Mouse (Mus musculus): ENCODE results near the gene Stx18. TPM values are rescaled to one million over a fixed set of nuclear protein-coding genes. Genes with fewer than 3 reads are reported as not detected.

Stx18 gene
- polyA plus RNA-seq, 1 experiment from 2014 or later = 42.1 TPM

DNA sequence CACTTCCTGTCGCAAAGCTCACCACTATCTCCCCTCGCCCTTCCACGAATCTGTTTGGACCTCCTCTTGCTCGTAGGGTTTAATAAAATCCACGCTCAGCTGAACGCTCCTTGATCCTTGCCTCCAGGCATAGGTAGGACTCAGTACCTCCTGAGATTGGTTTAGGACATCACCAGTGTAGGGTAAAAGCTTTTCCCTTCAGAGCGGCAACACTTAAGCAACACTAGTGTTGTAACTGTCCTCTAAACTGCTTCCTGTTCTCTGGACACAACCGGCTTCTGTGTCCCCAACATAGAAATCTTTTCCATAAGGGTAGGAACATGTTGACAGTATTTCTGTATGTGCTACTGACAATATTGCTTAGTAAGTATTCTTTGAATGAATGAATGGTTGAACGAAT is 1.3 kb downstream of the Stx18 start:
- H3K4me1 ChIP-seq = peaks cover 12% of the 10 kb centered on the region
- H3K4me3 ChIP-seq = peak overlapping the region; percentile 65
- H3K36me3 ChIP-seq = 0 out of 2 replicates have a peak, but pooled peaks cover 13% of the 10 kb centered on the region
- no peak overlapping the region for H3K27ac ChIP-seq (replicated peaks)
- H3K9me3 ChIP-seq = no peaks in the 10 kb centered on the region
- 0 out of 2 replicates have a peak, but pooled peaks cover 3% of the 10 kb centered on the region for H3K27me3 ChIP-seq
- H3K4me2 ChIP-seq (replicated peaks) = peak overlapping the region; percentile 70
- H3K9ac ChIP-seq (replicated peaks) = peak overlapping the region; percentile 70
- ATAC-seq (ENCODE audit: low FRiP score, low read depth) = peak; percentile 10; the same call in 1 of the 2 replicates
- 30% methylated on average over 9 of the region's 9 CpGs for WGBS

DNA sequence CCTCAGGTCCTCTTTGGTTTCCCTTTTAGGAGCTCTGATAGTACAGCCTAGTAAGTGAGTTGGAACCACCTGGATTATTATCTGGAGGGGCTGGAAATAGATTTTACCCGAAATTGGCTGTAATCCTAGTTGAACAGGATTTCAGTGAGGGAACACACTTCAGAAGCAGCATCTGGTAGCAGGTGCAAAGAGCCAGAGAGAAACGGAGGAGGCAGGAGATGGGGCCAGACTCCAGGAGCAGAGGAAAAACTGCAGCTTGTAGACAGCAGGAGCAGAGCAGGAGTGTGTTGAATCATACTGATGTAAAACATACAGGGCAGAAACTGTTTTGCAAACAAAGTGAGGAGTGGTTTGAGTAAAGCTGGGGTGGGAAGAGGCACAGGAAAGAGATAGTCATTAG is 6.4 kb downstream of the Stx18 start:
- H3K4me3 ChIP-seq = no peak overlapping the region
- H3K9me3 ChIP-seq = no peaks in the 10 kb centered on the region
- ATAC-seq (ENCODE audit: low FRiP score, low read depth) = no peak
- no peak overlapping the region for H3K27ac ChIP-seq (replicated peaks)
- no peak overlapping the region for H3K9ac ChIP-seq (replicated peaks)
- H3K27me3 ChIP-seq = no peaks in the 10 kb centered on the region
- H3K4me2 ChIP-seq (replicated peaks) = no peak overlapping the region
- H3K36me3 ChIP-seq = 0 out of 2 replicates have a peak, but pooled peaks cover 13% of the 10 kb centered on the region
- peaks cover 5% of the 10 kb centered on the region for H3K4me1 ChIP-seq
- WGBS = 74% methylated on average over 2 of the region's 2 CpGs

GRCm38 (mm10) chr5:38048177-38048576 is 9.6 kb downstream of the Stx18 start:
- no peak overlapping the region for H3K27ac ChIP-seq (replicated peaks)
- no peak for ATAC-seq (ENCODE audit: low FRiP score, low read depth)
- H3K36me3 ChIP-seq = 0 out of 2 replicates have a peak, but pooled peaks cover 4% of the 10 kb centered on the region
- no peak overlapping the region for H3K4me3 ChIP-seq
- no peaks in the 10 kb centered on the region for H3K4me1 ChIP-seq
- H3K4me2 ChIP-seq (replicated peaks) = no peak overlapping the region
- no peaks in the 10 kb centered on the region for H3K9me3 ChIP-seq
- no peak overlapping the region for H3K9ac ChIP-seq (replicated peaks)
- WGBS = 60% methylated on average over 3 of the region's 3 CpGs
- no peaks in the 10 kb centered on the region for H3K27me3 ChIP-seq

GRCm38 (mm10) chr5:38061051-38061450 is 22.5 kb downstream of the Stx18 start:
- H3K27ac ChIP-seq (replicated peaks) = no peak overlapping the region
- 20% methylated on average over 2 of the region's 2 CpGs for WGBS
- no peak overlapping the region for H3K4me2 ChIP-seq (replicated peaks)
- no peak for ATAC-seq (ENCODE audit: low FRiP score, low read depth)
- H3K9me3 ChIP-seq = no peaks in the 10 kb centered on the region
- H3K9ac ChIP-seq (replicated peaks) = no peak overlapping the region
- no peaks in the 10 kb centered on the region for H3K27me3 ChIP-seq
- peaks cover 20% of the 10 kb centered on the region for H3K4me1 ChIP-seq
- no peaks in the 10 kb centered on the region for H3K36me3 ChIP-seq
- H3K4me3 ChIP-seq = no peak overlapping the region

- Histone ChIP-seq H3K4me2 (replicated peaks) (no peak overlapping the region), H3K9me3 (no peaks in the 10 kb centered on the region), H3K27ac (replicated peaks) (no peak overlapping the region), H3K4me1 (peaks cover 24% of the 10 kb centered on the region), H3K4me3 (no peak overlapping the region), H3K27me3 (peaks cover 4% of the 10 kb centered on the region; the same call in 1 of the 2 replicates), H3K9ac (replicated peaks) (no peak overlapping the region), H3K36me3 (no peaks in the 10 kb centered on the region)
- 24% methylated on average over 5 of the region's 5 CpGs for WGBS
- ATAC-seq (ENCODE audit: low FRiP score, low read depth) = no peak
Measured at GRCm38 (mm10) chr5:38062709-38063108, 24.2 kb downstream of the Stx18 start.

DNA sequence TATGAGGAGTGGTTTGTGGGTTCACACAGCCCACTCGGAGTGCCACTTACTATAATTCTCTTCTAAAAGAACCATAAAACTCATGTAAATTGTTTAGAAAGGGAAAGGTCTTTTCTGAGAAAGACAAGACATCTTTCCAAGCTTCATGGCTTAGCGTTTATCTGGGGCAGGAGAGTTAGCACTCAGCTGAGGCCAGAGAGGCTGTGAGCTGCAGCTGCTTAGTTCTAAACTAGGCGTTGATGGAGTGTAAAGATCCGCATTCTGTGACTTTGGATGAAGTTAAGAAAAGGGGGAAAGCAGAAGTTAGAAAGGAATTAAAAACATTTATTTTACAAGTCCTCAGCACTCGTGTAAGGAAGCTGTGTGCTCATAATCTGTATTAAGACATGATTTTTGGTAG is 24.8 kb downstream of the Stx18 start:
- WGBS = 57% methylated on average over 5 of the region's 5 CpGs
- Histone ChIP-seq H3K9me3 (no peaks in the 10 kb centered on the region), H3K4me1 (peaks cover 24% of the 10 kb centered on the region), H3K4me2 (replicated peaks) (no peak overlapping the region), H3K4me3 (no peak overlapping the region), H3K27me3 (peaks cover 4% of the 10 kb centered on the region; the same call in 1 of the 2 replicates), H3K9ac (replicated peaks) (no peak overlapping the region), H3K36me3 (no peaks in the 10 kb centered on the region), H3K27ac (replicated peaks) (no peak overlapping the region)
- ATAC-seq (ENCODE audit: low FRiP score, low read depth) = no peak

GRCm38 (mm10) chr5:38064043-38064575 is 25.6 kb downstream of the Stx18 start:
- no peak for ATAC-seq (ENCODE audit: low FRiP score, low read depth)
- Histone ChIP-seq H3K4me3 (no peak overlapping the region), H3K27me3 (peaks cover 4% of the 10 kb centered on the region; the same call in 1 of the 2 replicates), H3K9me3 (no peaks in the 10 kb centered on the region), H3K4me1 (peaks cover 24% of the 10 kb centered on the region), H3K4me2 (replicated peaks) (no peak overlapping the region), H3K9ac (replicated peaks) (no peak overlapping the region), H3K27ac (replicated peaks) (no peak overlapping the region), H3K36me3 (no peaks in the 10 kb centered on the region)
- 86% methylated on average over 4 of the region's 4 CpGs for WGBS

GRCm38 (mm10) chr5:38064701-38065100 is 26.2 kb downstream of the Stx18 start:
- Histone ChIP-seq H3K36me3 (no peaks in the 10 kb centered on the region), H3K4me2 (replicated peaks) (no peak overlapping the region), H3K4me3 (no peak overlapping the region), H3K27ac (replicated peaks) (no peak overlapping the region), H3K27me3 (peaks cover 4% of the 10 kb centered on the region; the same call in 1 of the 2 replicates), H3K9ac (replicated peaks) (no peak overlapping the region), H3K9me3 (no peaks in the 10 kb centered on the region), H3K4me1 (peaks cover 24% of the 10 kb centered on the region)
- WGBS = 10% methylated on average over 5 of the region's 5 CpGs
- ATAC-seq (ENCODE audit: low FRiP score, low read depth) = no peak

DNA sequence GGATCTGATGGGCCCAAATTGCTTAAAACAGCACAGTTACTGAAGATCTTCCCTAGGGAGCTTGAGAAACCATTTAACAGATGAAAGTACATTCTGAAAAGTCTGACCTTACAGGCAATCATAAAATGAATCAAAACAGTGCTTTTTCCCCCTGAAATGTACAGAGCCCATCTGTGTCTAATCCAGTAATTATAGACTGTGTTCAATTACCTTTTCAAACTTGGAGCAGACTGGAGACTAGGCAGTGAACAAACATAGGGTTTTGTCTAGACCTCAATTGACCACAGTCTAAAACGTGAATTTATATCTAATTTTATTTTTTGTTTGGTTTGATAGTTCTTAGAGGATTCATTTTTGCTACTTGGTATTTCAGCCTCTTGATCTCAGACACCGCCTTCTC is 26.9 kb downstream of the Stx18 start:
- Histone ChIP-seq H3K4me2 (replicated peaks) (no peak overlapping the region), H3K4me3 (no peak overlapping the region), H3K36me3 (no peaks in the 10 kb centered on the region), H3K9me3 (no peaks in the 10 kb centered on the region), H3K4me1 (peaks cover 24% of the 10 kb centered on the region), H3K27ac (replicated peaks) (0 out of 2 replicates have a peak overlapping the region, but pooled peaks have one; percentile 3), H3K27me3 (peaks cover 4% of the 10 kb centered on the region; the same call in 1 of the 2 replicates), H3K9ac (replicated peaks) (no peak overlapping the region)
- 4% methylated on average over 2 of the region's 2 CpGs for WGBS
- no peak for ATAC-seq (ENCODE audit: low FRiP score, low read depth)

GRCm38 (mm10) chr5:38066606-38067005 is 28.1 kb downstream of the Stx18 start:
- Histone ChIP-seq H3K4me2 (replicated peaks) (no peak overlapping the region), H3K4me3 (no peak overlapping the region), H3K4me1 (peaks cover 24% of the 10 kb centered on the region), H3K27ac (replicated peaks) (no peak overlapping the region), H3K9ac (replicated peaks) (no peak overlapping the region), H3K27me3 (peaks cover 4% of the 10 kb centered on the region; the same call in 1 of the 2 replicates), H3K36me3 (no peaks in the 10 kb centered on the region), H3K9me3 (no peaks in the 10 kb centered on the region)
- ATAC-seq (ENCODE audit: low FRiP score, low read depth) = no peak
- WGBS = 96% methylated on average over 1 of the region's 1 CpGs

DNA sequence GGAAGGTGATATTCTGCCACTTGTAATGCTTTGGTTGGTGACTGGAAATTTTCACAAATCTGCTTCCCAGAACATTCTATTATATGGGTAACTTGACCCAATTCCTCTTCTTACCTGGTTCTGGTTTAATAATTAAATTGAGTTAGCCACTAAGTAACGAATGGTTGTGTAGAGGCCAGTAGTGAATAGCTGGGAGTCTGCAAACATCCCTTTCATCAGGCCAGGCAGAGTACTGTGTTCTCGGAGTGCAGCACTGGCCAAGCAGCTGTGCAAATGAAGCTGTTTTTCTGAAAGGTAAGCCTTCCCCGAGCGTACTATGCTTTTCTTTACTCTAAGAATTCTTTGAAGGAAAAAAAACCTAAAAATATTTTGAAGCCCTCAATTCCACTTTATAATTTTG is 37.8 kb downstream of the Stx18 start:
- H3K27me3 ChIP-seq = no peaks in the 10 kb centered on the region; the same call in 1 of the 2 replicates
- no peak overlapping the region for H3K4me2 ChIP-seq (replicated peaks)
- H3K36me3 ChIP-seq = no peaks in the 10 kb centered on the region
- no peak for ATAC-seq (ENCODE audit: low FRiP score, low read depth)
- no peaks in the 10 kb centered on the region for H3K9me3 ChIP-seq
- no peak overlapping the region for H3K4me3 ChIP-seq
- WGBS = 52% methylated on average over 4 of the region's 4 CpGs
- H3K4me1 ChIP-seq = peaks cover 13% of the 10 kb centered on the region
- H3K9ac ChIP-seq (replicated peaks) = no peak overlapping the region
- no peak overlapping the region for H3K27ac ChIP-seq (replicated peaks)

DNA sequence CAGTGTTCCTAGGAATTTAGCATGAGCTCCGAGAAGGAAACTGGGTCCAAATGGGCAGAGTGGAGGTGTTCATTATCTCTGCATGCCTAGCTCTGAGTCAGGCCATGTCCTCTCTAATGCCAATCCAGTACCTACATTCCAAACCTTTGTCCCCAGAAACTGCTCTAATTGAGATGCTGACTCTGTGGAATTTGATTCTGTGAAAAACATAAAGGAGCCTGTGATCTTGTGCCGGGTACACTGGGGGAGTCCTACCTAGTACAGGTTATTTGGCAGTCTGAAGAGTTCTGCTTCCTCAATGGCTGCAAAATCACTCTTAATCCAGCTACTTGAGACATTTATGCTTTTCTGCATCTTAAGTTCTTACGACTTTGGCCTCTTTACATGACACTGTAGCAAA is 40.0 kb downstream of the Stx18 start:
- no peak for ATAC-seq (ENCODE audit: low FRiP score, low read depth)
- Histone ChIP-seq H3K36me3 (no peaks in the 10 kb centered on the region), H3K4me2 (replicated peaks) (no peak overlapping the region), H3K4me3 (no peak overlapping the region), H3K27me3 (0 out of 2 replicates have a peak, but pooled peaks cover 5% of the 10 kb centered on the region), H3K9ac (replicated peaks) (no peak overlapping the region), H3K9me3 (no peaks in the 10 kb centered on the region), H3K27ac (replicated peaks) (no peak overlapping the region), H3K4me1 (peaks cover 22% of the 10 kb centered on the region)
- 72% methylated on average over 3 of the region's 3 CpGs for WGBS

- Histone ChIP-seq H3K9ac (replicated peaks) (no peak overlapping the region), H3K4me3 (no peak overlapping the region), H3K27ac (replicated peaks) (no peak overlapping the region), H3K27me3 (0 out of 2 replicates have a peak, but pooled peaks cover 5% of the 10 kb centered on the region), H3K36me3 (no peaks in the 10 kb centered on the region), H3K4me1 (peaks cover 20% of the 10 kb centered on the region), H3K9me3 (no peaks in the 10 kb centered on the region), H3K4me2 (replicated peaks) (no peak overlapping the region)
- WGBS = 87% methylated on average over 1 of the region's 1 CpGs
- no peak for ATAC-seq (ENCODE audit: low FRiP score, low read depth)
Measured at GRCm38 (mm10) chr5:38080472-38080871, 41.9 kb downstream of the Stx18 start.

Measured in midbrain, embryonic 12.5 days (tissue).